Mouse (Mus musculus) kidney, adult 2 months (tissue): ENCODE data around the gene Mrps10. TPM values are rescaled to one million over a fixed set of nuclear protein-coding genes. Genes with fewer than 3 reads are reported as not detected.
"Not testable (repeated sequence)": the region's sequence is repeated elsewhere in the genome, so short reads cannot be mapped to it uniquely, and the experiment has no call there.

Experiments used
- DNase-seq: peaks from one replicate; pipeline ENCODE4 v3.0.0; 2021
- H3K27ac ChIP-seq: fragments of 200-500 bp; 2 replicates; pipeline ENCODE4 v1.5.1; 2012; ENCODE audit warnings: low read depth, low read length, control low read depth, inconsistent platforms; ENCODE audit not compliant: insufficient read depth
- H3K27me3 ChIP-seq: fragments of 200-500 bp; replicated peaks from 2 replicates; pipeline ENCODE4 v1.6.1; 2012; ENCODE audit warnings: mild to moderate bottlenecking, moderate library complexity, low read length, inconsistent platforms; ENCODE audit not compliant: control insufficient read depth, insufficient read depth
- H3K36me3 ChIP-seq: fragments of 200-500 bp; 2 replicates; pipeline ENCODE4 v1.6.1; 2012; ENCODE audit warnings: mild to moderate bottlenecking, moderate library complexity, low read length, inconsistent platforms; ENCODE audit not compliant: control insufficient read depth, insufficient read depth
- H3K4me1 ChIP-seq: fragments of 200-500 bp; 2 replicates; pipeline ENCODE4 v1.6.1; 2011; ENCODE audit warnings: low read length; ENCODE audit not compliant: control insufficient read depth, insufficient read depth
- H3K4me3 ChIP-seq: fragments of 200-500 bp; 2 replicates; pipeline ENCODE4 v1.5.1; 2011; ENCODE audit warnings: mild to moderate bottlenecking, low read depth, low read length, control low read depth; ENCODE audit not compliant: insufficient read depth
- CTCF ChIP-seq: fragments of 200-500 bp; conservative IDR thresholded peaks from 2 replicates; pipeline ENCODE4 v1.5.1; 2011; ENCODE audit warnings: low read depth, mild to moderate bottlenecking, control low read depth, low read length, moderate library complexity, mixed read lengths; ENCODE audit not compliant: insufficient read depth, insufficient read length
- POLR2A ChIP-seq: fragments of 200-500 bp; IDR thresholded peaks from one replicate; pipeline ENCODE4 v1.6.1; 2011; ENCODE audit warnings: low read depth, low read length, control low read depth
- WGBS: fragments of 180-500 bp; shearing (Covaris S2); methylation state at CpG from one replicate; pipeline ENCODE4 v1.1.7; 2018; 5-methylcytosine and 5-hydroxymethylcytosine counted together
- polyA plus RNA-seq: library from polyadenylated mRNA; depleted of rRNA; stranded (reverse); fragments of >200 nt; gene quantifications from 2 replicates; pipeline ENCODE4 v1.2.3, GENCODE M21; 2012

The Mrps10 gene
- polyA plus RNA-seq, 1 experiment = 30.8 TPM

GRCm38 (mm10) chr17:47400451-47400850 is 31.8 kb downstream of the Mrps10 start, which contains the start of gene Guca1a:
TSS of gene Guca1a (minus strand) at chr17:47400584.
- WGBS = 59% methylated on average over 10 of the region's 10 CpGs
- Histone ChIP-seq H3K4me3 (no peak within 1 kb of the TSS), H3K36me3 (no peaks in the 10 kb centered on the region), H3K27me3 (no peaks in the 10 kb centered on the region), H3K27ac (no peak within 1 kb of the TSS), H3K4me1 (no peaks in the 10 kb centered on the region; the same call in 1 of the 2 replicates)
- no peak for TF ChIP-seq CTCF
- TF ChIP-seq POLR2A = no peak
- no peak for DNase-seq

GRCm38 (mm10) chr17:47407717-47408557 is 39.2 kb downstream of the Mrps10 start:
- TF ChIP-seq POLR2A (no peak), CTCF (no peak)
- Histone ChIP-seq H3K4me1 (no peaks in the 10 kb centered on the region), H3K27me3 (no peaks in the 10 kb centered on the region), H3K27ac (no peak overlapping the region), H3K4me3 (no peak overlapping the region), H3K36me3 (no peaks in the 10 kb centered on the region)
- 60% methylated on average over 10 of the region's 10 CpGs for WGBS
- no peak for DNase-seq

- Histone ChIP-seq H3K4me3 (no peak overlapping the region), H3K27ac (no peak overlapping the region), H3K36me3 (no peaks in the 10 kb centered on the region), H3K4me1 (no peaks in the 10 kb centered on the region), H3K27me3 (no peaks in the 10 kb centered on the region)
- WGBS = 19% methylated on average over 8 of the region's 8 CpGs
- no peak for TF ChIP-seq POLR2A
- peak; percentile 81 for TF ChIP-seq CTCF
- peak; percentile 66 for DNase-seq
These were observed 39.8 kb downstream of the Mrps10 start for GRCm38 (mm10) chr17:47408558-47408898.

GRCm38 (mm10) chr17:47409897-47410861 is 41.5 kb downstream of the Mrps10 start:
- H3K27me3 ChIP-seq, H3K27ac ChIP-seq, H3K4me1 ChIP-seq, H3K4me3 ChIP-seq, H3K36me3 ChIP-seq: not testable (repeated sequence)
- peak; percentile 15 for DNase-seq
- 5% methylated on average over 74 of the region's 74 CpGs for WGBS

GRCm38 (mm10) chr17:47420195-47420594 is 51.5 kb downstream of the Mrps10 start:
- no peak for DNase-seq
- H3K27ac ChIP-seq = no peak overlapping the region
- WGBS = 93% methylated on average over 2 of the region's 2 CpGs
- no peaks in the 10 kb centered on the region for H3K4me1 ChIP-seq
- no peaks in the 10 kb centered on the region for H3K27me3 ChIP-seq
- H3K4me3 ChIP-seq = no peak overlapping the region
- no peaks in the 10 kb centered on the region for H3K36me3 ChIP-seq
- TF ChIP-seq POLR2A (no peak), CTCF (no peak)

GRCm38 (mm10) chr17:47421566-47421965 is 52.9 kb downstream of the Mrps10 start:
- H3K27me3 ChIP-seq = no peaks in the 10 kb centered on the region
- no peak for DNase-seq
- H3K27ac ChIP-seq = no peak overlapping the region
- no peaks in the 10 kb centered on the region for H3K36me3 ChIP-seq
- 88% methylated on average over 3 of the region's 3 CpGs for WGBS
- no peaks in the 10 kb centered on the region for H3K4me1 ChIP-seq
- TF ChIP-seq CTCF (no peak), POLR2A (no peak)
- no peak overlapping the region for H3K4me3 ChIP-seq

- H3K4me1 ChIP-seq, H3K27ac ChIP-seq, DNase-seq, H3K27me3 ChIP-seq, H3K36me3 ChIP-seq, H3K4me3 ChIP-seq: not testable (repeated sequence)
- 100% methylated on average over 1 of the region's 1 CpGs for WGBS
These were observed 53.9 kb downstream of the Mrps10 start for GRCm38 (mm10) chr17:47422616-47423015.
